In genomic region chr1:161247643-161248580, GRCm38 (mm10) we compare ENCODE assay signal across 9 mouse cellular contexts. TPM values are rescaled to one million over a fixed set of nuclear protein-coding genes. Genes with fewer than 3 reads are reported as not detected.
A peak's percentile ranks its signal among the peaks of the same experiment; 100 is the strongest.
DNase-seq lines count a peak whose midpoint lies in the region; ATAC-seq and TF ChIP-seq lines count a peak whose summit lies in the region.
"Had no signal": no experiment of that assay in that cellular context is flagged by ENCODE, and none has a peak within 500 bp of the region (broad histone marks: within the 10 kb centered on the region; RNA-seq: fewer than 3 reads in every experiment).

No protein-coding gene starts in this region.

- H3K36me3 ChIP-seq in lung, embryonic 14.5 days (ENCODE audit: insufficient read depth), result peaks cover 39% of the 10 kb centered on the region
- peaks cover 13% of the 10 kb centered on the region for H3K36me3 ChIP-seq in hindbrain, postnatal 0 days (ENCODE audit: insufficient read depth, low read length)
- H3K36me3 ChIP-seq in liver, postnatal 0 days (replicated peaks; ENCODE audit: insufficient read depth, low read length), result peaks cover 32% of the 10 kb centered on the region

- H3K4me2 ChIP-seq in lung, embryonic 14.5 days, result peak overlapping the region; percentile 83
- peak overlapping the region; percentile 96 for H3K4me2 ChIP-seq in hindbrain, postnatal 0 days (ENCODE audit: low read depth, low read length)
- H3K4me2 ChIP-seq in liver, postnatal 0 days (ENCODE audit: low read depth, low read length), result peak overlapping the region; percentile 78

- 58% methylated on average over 11 of the region's 11 CpGs for WGBS in lung, embryonic 14.5 days
- 55% methylated on average over 11 of the region's 11 CpGs for WGBS in hindbrain, postnatal 0 days
- WGBS in liver, postnatal 0 days (ENCODE audit: insufficient replicate concordance), result 65% methylated on average over 11 of the region's 11 CpGs

- peak overlapping the region; percentile 88; the same call in 1 of the 2 replicates for H3K4me3 ChIP-seq in lung, embryonic 14.5 days (ENCODE audit: low read depth, low read length)
- peak overlapping the region; percentile 90; the same call in 1 of the 2 replicates for H3K4me3 ChIP-seq in hindbrain, postnatal 0 days (ENCODE audit: low read length)
- H3K4me3 ChIP-seq in liver, postnatal 0 days (ENCODE audit: low read depth, low read length), result peak overlapping the region; percentile 80

- DNase-seq in lung, embryonic 14.5 days, result no peak
- DNase-seq in lung, postnatal 10 days, result no peak
- peak; percentile 14 for DNase-seq in brain, adult 2 months (ENCODE audit: low read depth, low spot score)
- DNase-seq in hindbrain, postnatal 0 days (ENCODE audit: low spot score), result peak; percentile 14
- DNase-seq in liver, postnatal 0 days, result no peak
- DNase-seq in B cell, adult 2 months, result no peak
- no peak for DNase-seq in left cerebral cortex, adult 18-20 months (ENCODE audit: low spot score in 2 of 2)

- H3K4me1 ChIP-seq in lung, embryonic 14.5 days (ENCODE audit: insufficient read depth), result peaks cover 8% of the 10 kb centered on the region; the same call in 1 of the 2 replicates
- H3K4me1 ChIP-seq in hindbrain, postnatal 0 days (ENCODE audit: insufficient read depth, low read length), result peaks cover 14% of the 10 kb centered on the region; the same call in 1 of the 2 replicates
- peaks cover 55% of the 10 kb centered on the region for H3K4me1 ChIP-seq in liver, postnatal 0 days (ENCODE audit: insufficient read depth)

- no peak overlapping the region for H3K27ac ChIP-seq in lung, embryonic 14.5 days (ENCODE audit: low read depth)
- H3K27ac ChIP-seq in hindbrain, postnatal 0 days, result no peak overlapping the region
- peak overlapping the region; percentile 96 for H3K27ac ChIP-seq in liver, postnatal 0 days (ENCODE audit: low read depth)
- H3K27ac ChIP-seq: midbrain, embryonic 12.5 days had no signal

- H3K27me3 ChIP-seq in lung, embryonic 14.5 days (ENCODE audit: insufficient read depth, low read length), result no peaks in the 10 kb centered on the region
- no peaks in the 10 kb centered on the region for H3K27me3 ChIP-seq in hindbrain, postnatal 0 days (ENCODE audit: insufficient read depth, low read length)
- no peaks in the 10 kb centered on the region for H3K27me3 ChIP-seq in liver, postnatal 0 days (ENCODE audit: insufficient read depth, low read length)

- H3K9ac ChIP-seq in lung, embryonic 14.5 days, result no peak overlapping the region
- no peak overlapping the region for H3K9ac ChIP-seq in hindbrain, postnatal 0 days (replicated peaks; ENCODE audit: low read length)
- H3K9ac ChIP-seq in liver, postnatal 0 days (replicated peaks), result no peak overlapping the region; the same call in none of the 2 replicates
- H3K9ac ChIP-seq: midbrain, embryonic 12.5 days had no signal

- H3K9me3 ChIP-seq in lung, embryonic 14.5 days (ENCODE audit: low read depth, low read length), result no peaks in the 10 kb centered on the region
- H3K9me3 ChIP-seq in hindbrain, postnatal 0 days (ENCODE audit: low read length), result no peaks in the 10 kb centered on the region
- H3K9me3 ChIP-seq in liver, postnatal 0 days (ENCODE audit: low read length), result no peaks in the 10 kb centered on the region
- H3K9me3 ChIP-seq: midbrain, embryonic 12.5 days had no signal

- TF ChIP-seq CTCF in lung, embryonic 14.5 days (IDR thresholded peaks at IDR 0.05; ENCODE audit: low read depth), result no peak
- TF ChIP-seq CTCF in hindbrain, postnatal 0 days (IDR thresholded peaks at IDR 0.05; ENCODE audit: low read depth), result no peak
- no peak for TF ChIP-seq CTCF in liver, postnatal 0 days (IDR thresholded peaks at IDR 0.05; ENCODE audit: low read depth)

- ATAC-seq in lung, embryonic 14.5 days (ENCODE audit: insufficient read depth), result no peak
- no peak for ATAC-seq in hindbrain, postnatal 0 days
- ATAC-seq in liver, postnatal 0 days, result no peak
- ATAC-seq in megakaryocyte-erythroid progenitor cell, adult 5-6 weeks (replicated peaks; ENCODE audit: low FRiP score, low TSS enrichment, poor library complexity, severe bottlenecking), result no peak

- TF ChIP-seq EP300 in liver, postnatal 0 days (IDR thresholded peaks at IDR 0.05; ENCODE audit: low read depth), result no peak

RNA-seq across cellular contexts. Expression of gene Prdx6, which starts 3.1 kb away (rescaled TPM):
- 610 and 627 TPM in 2 replicates for polyA plus RNA-seq in lung, embryonic 14.5 days (2014; fragmentation: Nextera tagmentation; extraction: Ambion mirVana)
- total RNA-seq in hindbrain, postnatal 0 days (2014; rRNA removed), result 129 and 135 TPM in 2 replicates
- 223 and 253 TPM in 2 replicates for polyA plus RNA-seq in hindbrain, postnatal 0 days (2015; fragmentation: Nextera tagmentation; extraction: Ambion mirVana)
- 516 and 560 TPM in 2 replicates for polyA plus RNA-seq in liver, postnatal 0 days (2015; fragmentation: Nextera tagmentation; extraction: Ambion mirVana)
- 378 and 558 TPM in 2 replicates for total RNA-seq in megakaryocyte-erythroid progenitor cell, adult 5-6 weeks (2014; fragmentation: Nextera tagmentation)
- 583 and 708 TPM in 2 replicates for total RNA-seq in megakaryocyte-erythroid progenitor cell, adult 5-6 weeks (2017)
- total RNA-seq in left cerebral cortex, adult 18-20 months (2021), result 100 to 1,000 TPM; 311 to 324 TPM

Comparison
In these comparisons a context has a peak if more than half of its experiments do, and no peak if none do; other contexts are left out.
1. DNase-seq: peak in brain, adult 2 months (single experiment) and hindbrain, postnatal 0 days (single experiment); none in lung, embryonic 14.5 days (single experiment), lung, postnatal 10 days (single experiment), liver, postnatal 0 days (single experiment), B cell, adult 2 months (0 of 2) and left cerebral cortex, adult 18-20 months (0 of 2).
2. Peak in every context shown above with its lines, with median percentiles within 50 percentile points of each other: H3K4me2 ChIP-seq and H3K4me3 ChIP-seq.